Mouse (Mus musculus): ENCODE measurements around the gene Hist1h3g. TPM values are rescaled to one million over a fixed set of nuclear protein-coding genes. Genes with fewer than 3 reads are reported as not detected.

Hist1h3g gene
- polyA plus RNA-seq, 1 experiment from 2014 or later, result 0.72 TPM

Small RNA genes lying within 50 kb of the gene (microRNA-seq; reads per million reads assigned to microRNA genes)
- gene Gm44297 (not detected), gene Gm44359 (not detected), gene Gm44394 (not detected), gene n-TStga1 (not detected)

Other genes with a start within 250 kb of the Hist1h3g start
- 51.9 and 59.8 TPM in 2 replicates for gene Zfp322a, start 166.2 kb upstream of the Hist1h3g start, polyA plus RNA-seq (2014; fragmentation: Nextera tagmentation; extraction: Ambion mirVana)
- 8.8 and 9.5 TPM in 2 replicates for gene Abt1, start 111.6 kb upstream of the Hist1h3g start, polyA plus RNA-seq (2014; fragmentation: Nextera tagmentation; extraction: Ambion mirVana)
- 0.17 TPM in 1 of 2 replicates, not detected in the other for gene Btn1a1, start 69.5 kb upstream of the Hist1h3g start, polyA plus RNA-seq (2014; fragmentation: Nextera tagmentation; extraction: Ambion mirVana)
- gene Btn2a2, start 46.6 kb upstream of the Hist1h3g start, polyA plus RNA-seq (2014; fragmentation: Nextera tagmentation; extraction: Ambion mirVana), result not detected in 2 replicates
- gene Hist1h4h, start 4.4 kb upstream of the Hist1h3g start, polyA plus RNA-seq (2014; fragmentation: Nextera tagmentation; extraction: Ambion mirVana), result 1.7 and 2.1 TPM in 2 replicates
- gene Hist1h2af, start 1.5 kb upstream of the Hist1h3g start, polyA plus RNA-seq (2014; fragmentation: Nextera tagmentation; extraction: Ambion mirVana), result not detected in 2 replicates
- gene Hist1h2bh, start 8.0 kb downstream of the Hist1h3g start, polyA plus RNA-seq (2014; fragmentation: Nextera tagmentation; extraction: Ambion mirVana), result 0.33 TPM in 1 of 2 replicates, not detected in the other
- 0.52 TPM in 1 of 2 replicates, not detected in the other for gene Hist1h3f, start 8.6 kb downstream of the Hist1h3g start, polyA plus RNA-seq (2014; fragmentation: Nextera tagmentation; extraction: Ambion mirVana)
- not detected in 2 replicates for gene Hist1h4f, start 16.2 kb downstream of the Hist1h3g start, polyA plus RNA-seq (2014; fragmentation: Nextera tagmentation; extraction: Ambion mirVana)
- gene Hist1h1d, start 17.8 kb downstream of the Hist1h3g start, polyA plus RNA-seq (2014; fragmentation: Nextera tagmentation; extraction: Ambion mirVana), result 0.07 and 0.13 TPM in 2 replicates
- 1.9 and 2.4 TPM in 2 replicates for gene Hist1h3e, start 26.9 kb downstream of the Hist1h3g start, polyA plus RNA-seq (2014; fragmentation: Nextera tagmentation; extraction: Ambion mirVana)
- 11.7 and 12.9 TPM in 2 replicates for gene Hist1h2ae, start 35.8 kb downstream of the Hist1h3g start, polyA plus RNA-seq (2014; fragmentation: Nextera tagmentation; extraction: Ambion mirVana)
- gene Hist1h2bg, start 36.0 kb downstream of the Hist1h3g start, polyA plus RNA-seq (2014; fragmentation: Nextera tagmentation; extraction: Ambion mirVana), result 0.75 and 1.1 TPM in 2 replicates
- gene Hist1h2bf, start 38.8 kb downstream of the Hist1h3g start, polyA plus RNA-seq (2014; fragmentation: Nextera tagmentation; extraction: Ambion mirVana), result 0.94 TPM in 1 of 2 replicates, not detected in the other
- gene Hist1h2ad, start 39.0 kb downstream of the Hist1h3g start, polyA plus RNA-seq (2014; fragmentation: Nextera tagmentation; extraction: Ambion mirVana), result 1.1 TPM in 1 of 2 replicates, not detected in the other
- 0.50 and 1.1 TPM in 2 replicates for gene Hist1h3d, start 40.3 kb downstream of the Hist1h3g start, polyA plus RNA-seq (2014; fragmentation: Nextera tagmentation; extraction: Ambion mirVana)
- gene Hist1h4d, start 46.2 kb downstream of the Hist1h3g start, polyA plus RNA-seq (2014; fragmentation: Nextera tagmentation; extraction: Ambion mirVana), result 23.6 and 25.2 TPM in 2 replicates
- 1.1 and 1.3 TPM in 2 replicates for gene Hist1h2be, start 85.7 kb downstream of the Hist1h3g start, polyA plus RNA-seq (2014; fragmentation: Nextera tagmentation; extraction: Ambion mirVana)
- 3.3 and 4.3 TPM in 2 replicates for gene Hist1h1e, start 87.1 kb downstream of the Hist1h3g start, polyA plus RNA-seq (2014; fragmentation: Nextera tagmentation; extraction: Ambion mirVana)
- 0.17 and 0.41 TPM in 2 replicates for gene Hist1h2ac, start 148.5 kb downstream of the Hist1h3g start, polyA plus RNA-seq (2014; fragmentation: Nextera tagmentation; extraction: Ambion mirVana)
- gene Hist1h2bc, start 148.8 kb downstream of the Hist1h3g start, polyA plus RNA-seq (2014; fragmentation: Nextera tagmentation; extraction: Ambion mirVana), result 11.6 and 20.8 TPM in 2 replicates
- gene Hist1h1t, start 160.4 kb downstream of the Hist1h3g start, polyA plus RNA-seq (2014; fragmentation: Nextera tagmentation; extraction: Ambion mirVana), result not detected in 2 replicates
- gene Hist1h4c, start 163.0 kb downstream of the Hist1h3g start, polyA plus RNA-seq (2014; fragmentation: Nextera tagmentation; extraction: Ambion mirVana), result 2.1 and 3.5 TPM in 2 replicates
- gene Hfe, start 175.4 kb downstream of the Hist1h3g start, polyA plus RNA-seq (2014; fragmentation: Nextera tagmentation; extraction: Ambion mirVana), result 2.4 and 4.7 TPM in 2 replicates
- gene Hist1h1c, start 203.4 kb downstream of the Hist1h3g start, polyA plus RNA-seq (2014; fragmentation: Nextera tagmentation; extraction: Ambion mirVana), result 5.3 and 8.4 TPM in 2 replicates
- gene Hist1h3c, start 210.2 kb downstream of the Hist1h3g start, polyA plus RNA-seq (2014; fragmentation: Nextera tagmentation; extraction: Ambion mirVana), result not detected in 2 replicates
- gene Hist1h2bb, start 211.3 kb downstream of the Hist1h3g start, polyA plus RNA-seq (2014; fragmentation: Nextera tagmentation; extraction: Ambion mirVana), result not detected in 2 replicates
- 3.5 and 4.0 TPM in 2 replicates for gene Hist1h2ab, start 215.7 kb downstream of the Hist1h3g start, polyA plus RNA-seq (2014; fragmentation: Nextera tagmentation; extraction: Ambion mirVana)
- gene Hist1h3b, start 216.8 kb downstream of the Hist1h3g start, polyA plus RNA-seq (2014; fragmentation: Nextera tagmentation; extraction: Ambion mirVana), result 0.51 and 1.3 TPM in 2 replicates
- 1.8 TPM in 1 of 2 replicates, not detected in the other for gene Hist1h4b, start 221.6 kb downstream of the Hist1h3g start, polyA plus RNA-seq (2014; fragmentation: Nextera tagmentation; extraction: Ambion mirVana)
- not detected in 2 replicates for gene Hist1h4a, start 225.8 kb downstream of the Hist1h3g start, polyA plus RNA-seq (2014; fragmentation: Nextera tagmentation; extraction: Ambion mirVana)
- gene Hist1h3a, start 227.0 kb downstream of the Hist1h3g start, polyA plus RNA-seq (2014; fragmentation: Nextera tagmentation; extraction: Ambion mirVana), result 0.75 and 1.2 TPM in 2 replicates
- not detected in 2 replicates for gene Hist1h1a, start 228.2 kb downstream of the Hist1h3g start, polyA plus RNA-seq (2014; fragmentation: Nextera tagmentation; extraction: Ambion mirVana)
- not detected in 2 replicates for gene Trim38, start 234.5 kb downstream of the Hist1h3g start, polyA plus RNA-seq (2014; fragmentation: Nextera tagmentation; extraction: Ambion mirVana)